Mouse (Mus musculus) lung, embryonic 14.5 days (tissue): ENCODE results near the gene Slc25a13. TPM values are rescaled to one million over a fixed set of nuclear protein-coding genes. Genes with fewer than 3 reads are reported as not detected.

ENCODE experiments used
- ATAC-seq: fragments of 200-750 bp; cut with Nextera tagmentation; 2 replicates; pipeline ENCODE4 v1.8.0; 2017; ENCODE audit warnings: mild to moderate bottlenecking, moderate TSS enrichment, moderate library complexity; ENCODE audit not compliant: insufficient read depth
- DNase-seq: peaks from one replicate; pipeline ENCODE4 v3.0.0-alpha.2; 2015
- H3K27ac ChIP-seq: fragments of 300-500 bp; sonication (generic); 2 replicates; pipeline ENCODE4 v1.5.1; 2014; ENCODE audit warnings: low read depth, mild to moderate bottlenecking, moderate library complexity
- H3K27me3 ChIP-seq: fragments of 300-500 bp; sonication (generic); 2 replicates; pipeline ENCODE4 v1.6.1; 2014; ENCODE audit warnings: low read length, control low read depth; ENCODE audit not compliant: insufficient read depth
- H3K36me3 ChIP-seq: fragments of 300-500 bp; sonication (generic); 2 replicates; pipeline ENCODE4 v1.6.1; 2014; ENCODE audit warnings: control low read depth; ENCODE audit not compliant: insufficient read depth
- H3K4me1 ChIP-seq: fragments of 300-500 bp; sonication (generic); 2 replicates; pipeline ENCODE4 v1.6.1; 2014; ENCODE audit warnings: antibody characterized with exemption, control low read depth; ENCODE audit not compliant: insufficient read depth
- H3K4me2 ChIP-seq: fragments of 300-500 bp; sonication (generic); 2 replicates; pipeline ENCODE4 v1.6.1; 2014; ENCODE audit warnings: mild to moderate bottlenecking
- H3K4me3 ChIP-seq: fragments of 300-500 bp; sonication (generic); 2 replicates; pipeline ENCODE4 v1.5.1; 2014; ENCODE audit warnings: low read depth, low read length
- H3K9ac ChIP-seq: fragments of 300-500 bp; sonication (generic); 2 replicates; pipeline ENCODE4 v1.6.1; 2014
- H3K9me3 ChIP-seq: fragments of 300-500 bp; sonication (generic); 2 replicates; pipeline ENCODE4 v1.6.1; 2016; ENCODE audit warnings: low read depth, low read length, control low read depth
- CTCF ChIP-seq: IDR thresholded peaks from 2 replicates; pipeline ENCODE4 v1.5.1; 2016; ENCODE audit warnings: antibody characterized with exemption, low read depth
- WGBS: fragments of 180-500 bp; shearing (Covaris S2); extraction: QIAGEN DNeasy Blood & Tissue Kit; methylation state at CpG from one replicate; pipeline ENCODE4 v1.1.7; 2014; 5-methylcytosine and 5-hydroxymethylcytosine counted together
- polyA plus RNA-seq: library from polyadenylated mRNA; unstranded; fragments of >200 nt; fragmentation: Nextera tagmentation; extraction: Ambion mirVana; gene quantifications from 2 replicates; pipeline ENCODE4 v1.2.1, GENCODE M21; 2014

Slc25a13 gene
- polyA plus RNA-seq, 1 experiment from 2014 or later: 33.6 TPM

GRCm38 (mm10) chr6:5991243-5991642, 225.7 kb downstream of the Slc25a13 start:
- Histone ChIP-seq H3K27ac (no peak overlapping the region), H3K4me3 (no peak overlapping the region), H3K27me3 (0 out of 2 replicates have a peak, but pooled peaks cover 3% of the 10 kb centered on the region), H3K4me1 (peaks cover 4% of the 10 kb centered on the region; the same call in 1 of the 2 replicates), H3K4me2 (no peak overlapping the region), H3K9me3 (no peaks in the 10 kb centered on the region), H3K9ac (no peak overlapping the region), H3K36me3 (no peaks in the 10 kb centered on the region)
- no peak for TF ChIP-seq CTCF
- ATAC-seq: no peak
- DNase-seq: no peak
- WGBS: 57% methylated on average over 6 of the region's 6 CpGs
